Mouse (Mus musculus) CD4-positive, CD25-positive, alpha-beta regulatory T cell, adult 4 months (primary cell): ENCODE results near the gene Tgfa. TPM values are rescaled to one million over a fixed set of nuclear protein-coding genes. Genes with fewer than 3 reads are reported as not detected.

Experiments used
- ATAC-seq: one replicate; pipeline ENCODE4 v1.8.0; 2017
- polyA plus RNA-seq, 2 experiments: library from polyadenylated mRNA; unstranded; fragments of 100-300 nt; shearing (Covaris generic); gene quantifications; one replicate each; pipeline ENCODE4 v1.2.1; 2017

The Tgfa gene
- under 1 TPM in 1 of 2 experiments, not detected in 1; 0.30 TPM for polyA plus RNA-seq

GRCm38 (mm10) chr6:86194941-86195932, at the start of gene Tgfa:
Gene Tgfa (plus strand): TSS chr6:86195223.
- no peak for ATAC-seq

DNA sequence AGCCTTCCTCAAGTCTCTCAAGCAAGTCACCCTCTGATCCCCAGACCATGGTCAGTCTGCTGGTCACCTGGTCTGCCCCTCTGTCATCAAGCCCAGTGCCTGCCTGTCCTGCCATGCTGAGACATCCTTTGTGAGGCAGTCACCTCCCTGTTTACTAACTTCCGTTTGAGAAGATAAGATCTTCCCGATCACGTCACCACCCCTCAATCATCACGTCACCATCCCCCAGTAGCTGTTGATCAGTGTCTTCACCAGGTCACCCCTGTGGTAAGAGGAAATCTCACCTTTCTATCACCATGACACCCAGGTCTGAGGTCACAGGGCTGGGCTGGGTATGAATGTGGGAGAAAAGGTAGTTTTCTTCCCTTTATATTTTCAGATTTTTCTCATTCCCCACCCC, 46.5 kb upstream of the Tgfa start:
- no peak for ATAC-seq

DNA sequence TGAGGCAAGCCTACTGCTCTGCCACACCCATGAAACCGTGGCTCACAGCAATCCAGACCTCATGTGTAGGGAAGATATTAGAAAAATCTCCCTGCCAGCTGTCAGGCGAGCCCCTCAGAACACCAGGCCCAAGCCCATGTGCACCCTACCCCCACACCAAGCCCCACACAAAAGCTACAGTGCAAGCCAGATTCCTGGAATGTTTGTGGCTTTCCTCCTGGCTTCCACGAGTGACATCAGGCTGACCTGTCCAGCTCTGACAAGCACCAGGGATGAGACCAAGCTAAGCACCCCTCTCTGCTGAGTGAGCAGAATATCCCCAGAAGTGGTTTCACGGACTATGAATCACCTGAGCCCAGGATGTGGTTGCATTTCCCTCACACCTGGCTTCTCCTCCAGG, 46.0 kb upstream of the Tgfa start:
- ATAC-seq, result no peak

- ATAC-seq, result no peak
These were observed 42.3 kb upstream of the Tgfa start for GRCm38 (mm10) chr6:86152676-86153075.

DNA sequence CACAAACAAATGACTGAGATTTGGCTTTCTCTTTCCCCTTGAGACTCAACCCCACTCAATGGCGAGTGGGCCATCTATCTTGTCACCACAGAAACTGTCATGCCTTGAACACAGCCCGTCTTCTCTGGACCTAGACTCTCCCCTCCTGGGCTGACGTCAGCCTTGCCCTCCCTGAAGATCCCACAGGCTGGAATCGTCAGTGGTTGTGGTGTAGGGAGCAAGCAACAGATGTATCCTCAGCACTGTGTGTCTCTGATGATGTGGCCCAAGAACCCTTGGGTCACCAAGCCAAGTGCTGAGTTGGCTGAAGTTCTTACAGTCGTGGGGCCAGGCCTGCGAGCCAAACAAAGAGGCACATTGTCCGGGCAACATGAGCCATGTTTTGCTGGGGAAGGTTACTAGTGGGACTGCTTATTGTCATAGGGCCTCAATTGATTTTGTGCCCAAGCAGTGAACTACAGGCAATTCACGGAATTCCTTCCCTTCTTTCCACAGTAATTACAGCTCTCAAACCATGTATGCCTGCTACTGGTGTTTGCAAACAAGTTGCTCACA, 41.5 kb upstream of the Tgfa start:
- no peak for ATAC-seq

- ATAC-seq, result no peak
These were observed 41.0 kb upstream of the Tgfa start for GRCm38 (mm10) chr6:86154006-86154405.

- ATAC-seq, result no peak
These were observed 40.5 kb upstream of the Tgfa start for GRCm38 (mm10) chr6:86154481-86154880.

- ATAC-seq, result no peak
These were observed 37.5 kb upstream of the Tgfa start for GRCm38 (mm10) chr6:86157253-86158234.

- no peak for ATAC-seq
These were observed 34.1 kb upstream of the Tgfa start for GRCm38 (mm10) chr6:86160878-86161277.

GRCm38 (mm10) chr6:86161586-86161985, 33.4 kb upstream of the Tgfa start:
- ATAC-seq, result no peak

- ATAC-seq, result no peak
These were observed 31.0 kb upstream of the Tgfa start for GRCm38 (mm10) chr6:86164028-86164427.

- ATAC-seq, result no peak
These were observed 28.6 kb upstream of the Tgfa start for GRCm38 (mm10) chr6:86166426-86166825.

DNA sequence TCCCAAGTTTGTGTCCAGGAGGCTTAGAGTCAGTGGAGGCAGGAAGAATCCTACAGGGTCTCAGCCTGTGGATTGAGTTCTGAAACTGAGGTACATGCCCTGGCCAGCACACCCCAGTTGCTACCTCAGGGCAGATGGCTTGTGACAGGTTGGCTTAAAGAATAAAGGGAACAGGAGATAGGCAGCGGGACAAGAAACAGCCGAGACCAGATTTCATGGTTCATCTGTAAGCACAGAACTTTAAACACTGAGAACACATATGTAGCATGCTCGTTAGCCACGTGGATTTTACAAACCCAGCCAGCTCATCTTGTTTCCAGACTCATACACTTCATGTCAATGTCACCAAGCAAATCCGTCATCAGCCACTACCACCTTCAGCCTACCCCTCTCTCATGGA, 27.2 kb upstream of the Tgfa start:
- ATAC-seq, result no peak

DNA sequence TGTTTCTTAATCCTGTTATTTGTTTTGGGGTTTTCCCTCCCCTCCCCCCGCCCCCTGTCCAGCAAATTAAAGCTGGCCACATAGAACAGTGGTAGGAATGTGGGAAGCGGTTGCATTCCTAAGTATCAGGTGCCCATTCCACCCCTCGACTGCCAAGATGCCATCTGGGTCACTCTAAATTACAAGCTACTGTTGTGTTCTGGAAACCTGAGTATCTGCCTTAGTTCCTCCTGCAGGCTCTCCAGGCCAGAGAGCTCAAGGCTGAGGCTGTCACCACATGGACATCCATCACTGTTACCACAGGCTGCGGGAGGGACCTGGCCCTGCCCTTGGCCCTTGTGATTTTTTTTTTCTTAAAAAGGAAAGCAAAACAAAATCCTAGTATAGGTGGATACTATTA, 25.9 kb upstream of the Tgfa start:
- ATAC-seq, result no peak

DNA sequence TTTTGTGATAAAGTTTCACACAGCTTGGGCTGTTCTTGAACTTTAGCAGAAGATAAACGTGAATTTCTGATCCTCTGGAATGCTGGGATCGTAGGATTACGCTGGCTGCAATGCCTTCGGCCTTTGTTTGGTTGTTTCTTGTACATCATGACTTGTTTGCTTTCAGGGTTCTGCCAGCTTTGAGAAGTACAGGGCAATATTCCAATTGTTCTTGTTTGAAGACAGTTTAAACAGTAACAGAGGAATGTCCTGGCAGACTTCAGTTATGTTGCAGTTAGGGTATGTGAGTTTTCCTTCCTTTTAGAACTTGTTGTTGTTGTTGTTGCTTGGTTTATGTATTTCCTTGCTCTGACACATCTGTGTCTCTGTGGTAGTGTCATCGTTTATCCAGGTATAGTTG, 18.8 kb upstream of the Tgfa start:
- no peak for ATAC-seq

GRCm38 (mm10) chr6:86176721-86177120, 18.3 kb upstream of the Tgfa start:
- ATAC-seq, result no peak

DNA sequence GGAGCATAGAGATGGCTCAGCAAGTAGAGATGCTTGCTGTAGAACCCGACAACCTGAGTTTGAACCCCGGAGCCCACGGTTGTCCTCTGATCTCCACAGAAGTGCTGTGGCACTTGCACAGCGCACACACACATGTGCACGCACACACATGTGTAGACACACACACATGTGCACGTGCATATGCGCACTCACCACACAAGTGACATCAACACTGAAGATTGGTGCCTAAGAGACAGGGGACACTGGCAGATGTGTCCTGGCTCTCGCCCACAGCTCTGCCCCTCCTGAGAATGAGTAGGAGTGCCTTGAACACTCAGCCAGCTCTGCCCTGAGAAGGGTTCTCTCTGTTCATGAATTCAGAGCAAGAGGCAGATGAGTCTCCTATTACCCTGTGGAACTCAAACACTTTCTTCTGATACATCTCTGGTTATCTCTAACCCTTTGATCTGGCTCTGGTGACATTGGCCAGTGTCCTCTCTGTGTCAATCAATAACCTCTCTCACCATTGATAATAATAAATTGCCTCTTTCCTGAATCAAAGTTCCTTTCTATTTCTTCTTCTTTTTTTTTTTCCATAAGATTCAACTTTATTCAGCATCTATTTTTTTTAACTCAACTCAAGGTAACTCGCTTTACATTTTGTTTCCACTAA, 17.6 kb upstream of the Tgfa start:
- no peak for ATAC-seq

DNA sequence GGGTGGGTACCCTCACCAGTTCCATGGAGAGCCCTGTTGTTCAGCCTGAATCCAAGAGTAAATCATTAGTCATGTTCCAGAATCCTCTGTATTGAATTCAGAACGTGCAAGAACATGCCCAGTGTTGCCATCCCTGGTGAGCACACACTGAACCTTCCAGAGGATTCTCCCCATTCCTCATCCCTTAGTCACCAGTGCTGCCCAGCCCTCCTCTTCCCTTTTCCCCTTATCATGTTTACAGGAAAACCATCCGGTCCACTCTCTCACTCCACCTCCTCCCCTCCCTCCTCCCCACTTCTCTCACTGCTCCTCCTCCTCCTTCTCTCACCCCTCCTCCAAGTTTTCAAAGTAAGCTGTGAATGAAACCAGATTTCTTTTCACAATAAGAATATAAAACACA, 14.4 kb upstream of the Tgfa start:
- ATAC-seq, result no peak

- ATAC-seq, result no peak
These were observed 13.0 kb upstream of the Tgfa start for GRCm38 (mm10) chr6:86182016-86182415.

DNA sequence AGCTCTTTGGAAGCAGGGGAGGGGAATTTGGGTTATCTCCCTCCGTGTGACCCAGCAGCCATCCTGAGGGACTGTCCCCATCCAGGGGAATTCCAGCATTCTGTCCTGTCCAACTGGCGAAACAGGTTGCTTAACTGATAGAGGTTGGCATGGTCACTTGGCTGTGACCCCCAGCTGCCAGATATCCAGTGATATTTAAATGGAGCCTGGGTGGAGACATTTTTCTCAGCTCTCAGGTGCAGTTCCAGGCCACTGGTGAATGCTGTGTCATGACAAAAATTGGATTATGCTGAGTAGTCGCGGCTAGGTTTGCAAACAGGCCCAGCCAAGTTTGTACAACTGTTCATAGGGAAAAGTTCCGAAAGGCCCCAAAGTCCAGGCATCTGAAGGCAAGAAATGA, 12.4 kb upstream of the Tgfa start:
- no peak for ATAC-seq

DNA sequence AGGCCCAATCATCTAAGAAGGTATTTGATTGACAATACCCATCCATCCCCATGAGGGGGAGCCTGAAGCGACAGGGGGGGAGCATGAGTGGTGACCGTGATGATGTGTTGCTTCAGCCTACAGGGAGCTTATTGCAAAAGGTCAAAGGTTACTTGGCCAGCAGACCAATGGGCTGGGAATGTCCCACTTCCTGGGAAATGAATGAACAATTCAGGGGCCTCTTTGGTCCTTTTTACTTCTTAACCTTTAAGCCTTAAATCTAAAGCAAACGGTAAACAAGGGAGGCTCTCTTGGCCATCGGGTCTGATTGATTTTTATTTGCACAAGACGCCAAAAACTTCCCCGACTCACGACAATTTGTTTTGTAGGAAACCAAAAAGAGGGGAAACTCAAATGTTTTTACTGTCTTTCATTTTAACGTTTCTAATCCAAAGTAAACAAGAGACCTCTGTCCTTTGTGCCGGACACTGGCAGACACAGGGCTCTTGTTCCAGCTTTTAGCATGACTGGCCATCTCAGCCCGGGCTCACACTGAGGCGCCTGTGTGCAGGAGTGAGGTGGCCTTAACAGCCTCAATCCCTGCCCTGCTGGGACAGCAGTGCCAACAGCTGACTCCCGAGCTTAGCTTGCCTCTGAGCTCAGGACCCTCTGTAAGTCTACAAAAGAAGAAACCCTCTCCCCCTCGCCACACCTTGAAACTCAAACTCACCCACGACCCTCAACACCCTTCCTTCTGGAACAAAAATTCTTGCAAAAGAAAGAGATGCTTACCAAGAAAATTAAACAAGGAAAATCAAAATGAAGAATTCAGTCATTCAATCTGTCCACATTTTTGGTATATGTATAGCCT, 8.7 kb upstream of the Tgfa start:
- no peak for ATAC-seq
